Mouse (Mus musculus): Measurements from ENCODE around the gene Atp6v0e. TPM values are rescaled to one million over a fixed set of nuclear protein-coding genes. Genes with fewer than 3 reads are reported as not detected.
A peak's percentile ranks its signal among the peaks of the same experiment; 100 is the strongest.

The Atp6v0e gene
- polyA plus RNA-seq (2015; fragmentation: Nextera tagmentation; extraction: Ambion mirVana): 85.8 and 114 TPM in 2 replicates

- H3K27ac ChIP-seq (replicated peaks): peak within 1 kb of the TSS; percentile 71
- no peaks in the 10 kb centered on the region for H3K9me3 ChIP-seq (replicated peaks)
- H3K27me3 ChIP-seq (replicated peaks): no peaks in the 10 kb centered on the region
- peaks cover 16% of the 10 kb centered on the region for H3K4me1 ChIP-seq
- peak within 1 kb of the TSS; percentile 62 for H3K4me3 ChIP-seq (replicated peaks)
- H3K9ac ChIP-seq (replicated peaks): peak within 1 kb of the TSS; percentile 62
- H3K36me3 ChIP-seq: no peaks in the 10 kb centered on the region
- peak; percentile 89 for ATAC-seq (ENCODE audit: low FRiP score)
- H3K4me2 ChIP-seq: peak within 1 kb of the TSS; percentile 95
- WGBS: under 1% methylated on average over 28 of the region's 28 CpGs
Measured at GRCm38 (mm10) chr17:26662978-26663683, at the start of gene Atp6v0e. Gene Atp6v0e, plus strand, starts transcription at chr17:26663231.

GRCm38 (mm10) chr17:26614286-26614685 lies 48.7 kb upstream of the Atp6v0e start:
- no peak overlapping the region for H3K9ac ChIP-seq (replicated peaks)
- H3K4me1 ChIP-seq: peaks cover 11% of the 10 kb centered on the region
- no peak for ATAC-seq (ENCODE audit: low FRiP score)
- H3K36me3 ChIP-seq: peaks cover 56% of the 10 kb centered on the region
- no peak overlapping the region for H3K4me2 ChIP-seq
- no peak overlapping the region for H3K4me3 ChIP-seq (replicated peaks)
- no peak overlapping the region for H3K27ac ChIP-seq (replicated peaks)
- H3K9me3 ChIP-seq (replicated peaks): no peaks in the 10 kb centered on the region
- H3K27me3 ChIP-seq (replicated peaks): no peaks in the 10 kb centered on the region
- 88% methylated on average over 6 of the region's 6 CpGs for WGBS

GRCm38 (mm10) chr17:26614708-26615486 lies 48.1 kb upstream of the Atp6v0e start:
- WGBS: 88% methylated on average over 9 of the region's 9 CpGs
- no peaks in the 10 kb centered on the region for H3K9me3 ChIP-seq (replicated peaks)
- H3K27me3 ChIP-seq (replicated peaks): no peaks in the 10 kb centered on the region
- peaks cover 54% of the 10 kb centered on the region for H3K36me3 ChIP-seq
- ATAC-seq (ENCODE audit: low FRiP score): no peak
- peaks cover 11% of the 10 kb centered on the region for H3K4me1 ChIP-seq
- no peak overlapping the region for H3K4me3 ChIP-seq (replicated peaks)
- no peak overlapping the region for H3K9ac ChIP-seq (replicated peaks)
- H3K4me2 ChIP-seq: no peak overlapping the region
- H3K27ac ChIP-seq (replicated peaks): no peak overlapping the region

- Histone ChIP-seq H3K27me3 (replicated peaks) (no peaks in the 10 kb centered on the region), H3K4me3 (replicated peaks) (no peak overlapping the region), H3K9me3 (replicated peaks) (no peaks in the 10 kb centered on the region), H3K36me3 (peaks cover 47% of the 10 kb centered on the region), H3K27ac (replicated peaks) (no peak overlapping the region), H3K4me1 (peaks cover 12% of the 10 kb centered on the region), H3K9ac (replicated peaks) (no peak overlapping the region), H3K4me2 (no peak overlapping the region)
- ATAC-seq (ENCODE audit: low FRiP score): no peak
- WGBS: 88% methylated on average over 2 of the region's 2 CpGs
Measured at GRCm38 (mm10) chr17:26616696-26617095, 46.3 kb upstream of the Atp6v0e start.

GRCm38 (mm10) chr17:26618498-26618897 lies 44.5 kb upstream of the Atp6v0e start:
- WGBS: 94% methylated on average over 5 of the region's 5 CpGs
- Histone ChIP-seq H3K27ac (replicated peaks) (no peak overlapping the region), H3K36me3 (peaks cover 47% of the 10 kb centered on the region)

GRCm38 (mm10) chr17:26619577-26619976 lies 43.5 kb upstream of the Atp6v0e start:
- H3K27ac ChIP-seq (replicated peaks): no peak overlapping the region
- peaks cover 6% of the 10 kb centered on the region; the same call in 1 of the 2 replicates for H3K4me1 ChIP-seq
- H3K9me3 ChIP-seq (replicated peaks): no peaks in the 10 kb centered on the region
- WGBS: 94% methylated on average over 6 of the region's 6 CpGs
- no peak overlapping the region for H3K9ac ChIP-seq (replicated peaks)
- H3K27me3 ChIP-seq (replicated peaks): no peaks in the 10 kb centered on the region
- H3K4me2 ChIP-seq: no peak overlapping the region
- no peak overlapping the region for H3K4me3 ChIP-seq (replicated peaks)
- peaks cover 54% of the 10 kb centered on the region for H3K36me3 ChIP-seq
- no peak for ATAC-seq (ENCODE audit: low FRiP score)

More at GRCm38 (mm10) chr17:26618498-26618897, 44.5 kb upstream of the Atp6v0e start:
- ATAC-seq (ENCODE audit: low FRiP score): no peak
- Histone ChIP-seq H3K9me3 (replicated peaks) (no peaks in the 10 kb centered on the region), H3K4me2 (no peak overlapping the region), H3K4me1 (peaks cover 6% of the 10 kb centered on the region; the same call in 1 of the 2 replicates), H3K27me3 (replicated peaks) (no peaks in the 10 kb centered on the region), H3K9ac (replicated peaks) (no peak overlapping the region), H3K4me3 (replicated peaks) (no peak overlapping the region)

- no peak overlapping the region for H3K9ac ChIP-seq (replicated peaks)
- ATAC-seq (ENCODE audit: low FRiP score): no peak
- H3K4me2 ChIP-seq: no peak overlapping the region
- H3K4me3 ChIP-seq (replicated peaks): no peak overlapping the region
- H3K27ac ChIP-seq (replicated peaks): no peak overlapping the region
- H3K27me3 ChIP-seq (replicated peaks): no peaks in the 10 kb centered on the region
- 92% methylated on average over 5 of the region's 6 CpGs for WGBS
- H3K9me3 ChIP-seq (replicated peaks): no peaks in the 10 kb centered on the region
- H3K4me1 ChIP-seq: peaks cover 6% of the 10 kb centered on the region; the same call in 1 of the 2 replicates
- peaks cover 58% of the 10 kb centered on the region for H3K36me3 ChIP-seq
Measured at GRCm38 (mm10) chr17:26620292-26620691, 42.7 kb upstream of the Atp6v0e start.

- H3K4me3 ChIP-seq (replicated peaks): no peak overlapping the region
- peaks cover 61% of the 10 kb centered on the region for H3K36me3 ChIP-seq
- no peak overlapping the region for H3K4me2 ChIP-seq
- no peaks in the 10 kb centered on the region for H3K9me3 ChIP-seq (replicated peaks)
- peaks cover 6% of the 10 kb centered on the region; the same call in 1 of the 2 replicates for H3K4me1 ChIP-seq
- no peak overlapping the region for H3K9ac ChIP-seq (replicated peaks)
- peak overlapping the region; percentile 34; the same call in 1 of the 2 replicates for H3K27ac ChIP-seq (replicated peaks)
- WGBS: 84% methylated on average over 17 of the region's 17 CpGs
- no peak for ATAC-seq (ENCODE audit: low FRiP score)
- no peaks in the 10 kb centered on the region for H3K27me3 ChIP-seq (replicated peaks)
Measured at GRCm38 (mm10) chr17:26620786-26621766, 42.0 kb upstream of the Atp6v0e start.

GRCm38 (mm10) chr17:26621912-26622311 lies 41.1 kb upstream of the Atp6v0e start:
- Histone ChIP-seq H3K27me3 (replicated peaks) (no peaks in the 10 kb centered on the region), H3K4me1 (peaks cover 6% of the 10 kb centered on the region; the same call in 1 of the 2 replicates), H3K9ac (replicated peaks) (no peak overlapping the region), H3K4me3 (replicated peaks) (no peak overlapping the region), H3K9me3 (replicated peaks) (no peaks in the 10 kb centered on the region), H3K4me2 (no peak overlapping the region), H3K27ac (replicated peaks) (no peak overlapping the region), H3K36me3 (peaks cover 60% of the 10 kb centered on the region)
- 85% methylated on average over 5 of the region's 5 CpGs for WGBS
- no peak for ATAC-seq (ENCODE audit: low FRiP score)

- peaks cover 6% of the 10 kb centered on the region; the same call in 1 of the 2 replicates for H3K4me1 ChIP-seq
- H3K9ac ChIP-seq (replicated peaks): no peak overlapping the region
- no peaks in the 10 kb centered on the region for H3K27me3 ChIP-seq (replicated peaks)
- no peak overlapping the region for H3K4me3 ChIP-seq (replicated peaks)
- H3K36me3 ChIP-seq: peaks cover 63% of the 10 kb centered on the region
- 90% methylated on average over 6 of the region's 6 CpGs for WGBS
- no peaks in the 10 kb centered on the region for H3K9me3 ChIP-seq (replicated peaks)
- H3K27ac ChIP-seq (replicated peaks): no peak overlapping the region
- H3K4me2 ChIP-seq: no peak overlapping the region
- ATAC-seq (ENCODE audit: low FRiP score): no peak
Measured at GRCm38 (mm10) chr17:26623991-26624390, 39.0 kb upstream of the Atp6v0e start.

GRCm38 (mm10) chr17:26624999-26625398 lies 38.0 kb upstream of the Atp6v0e start:
- no peak overlapping the region for H3K4me3 ChIP-seq (replicated peaks)
- ATAC-seq (ENCODE audit: low FRiP score): no peak
- H3K4me1 ChIP-seq: peaks cover 6% of the 10 kb centered on the region; the same call in 1 of the 2 replicates
- no peak overlapping the region for H3K27ac ChIP-seq (replicated peaks)
- H3K36me3 ChIP-seq: peaks cover 68% of the 10 kb centered on the region
- no peak overlapping the region for H3K4me2 ChIP-seq
- no peaks in the 10 kb centered on the region for H3K9me3 ChIP-seq (replicated peaks)
- 84% methylated on average over 10 of the region's 10 CpGs for WGBS
- H3K27me3 ChIP-seq (replicated peaks): no peaks in the 10 kb centered on the region
- no peak overlapping the region for H3K9ac ChIP-seq (replicated peaks)
